Mouse (Mus musculus) retina, adult 2 months (tissue): ENCODE measurements around the gene Arhgap23.

Experiments used
- DNase-seq: peaks from one replicate; pipeline ENCODE4 v3.0.0-alpha.2; 2012; ENCODE audit warnings: low read depth, low spot score

The Arhgap23 gene

GRCm38 (mm10) chr11:97532950-97533582, 117.7 kb downstream of the Arhgap23 start:
- no peak for DNase-seq

GRCm38 (mm10) chr11:97533653-97534052, 118.3 kb downstream of the Arhgap23 start:
- no peak for DNase-seq

GRCm38 (mm10) chr11:97534442-97535307, 119.3 kb downstream of the Arhgap23 start:
- DNase-seq, result no peak

GRCm38 (mm10) chr11:97535308-97535630, 119.9 kb downstream of the Arhgap23 start:
- no peak for DNase-seq

GRCm38 (mm10) chr11:97535660-97536059, 120.3 kb downstream of the Arhgap23 start:
- DNase-seq, result no peak

- DNase-seq, result no peak
Observed at GRCm38 (mm10) chr11:97536083-97536747, 120.9 kb downstream of the Arhgap23 start.

- DNase-seq, result no peak
Observed at GRCm38 (mm10) chr11:97536835-97537579, 121.7 kb downstream of the Arhgap23 start.

GRCm38 (mm10) chr11:97537580-97538089, 122.3 kb downstream of the Arhgap23 start:
- DNase-seq, result no peak

- DNase-seq, result no peak
Observed at GRCm38 (mm10) chr11:97539622-97540021, 124.3 kb downstream of the Arhgap23 start.

- no peak for DNase-seq
Observed at GRCm38 (mm10) chr11:97540136-97540535, 124.8 kb downstream of the Arhgap23 start.

GRCm38 (mm10) chr11:97540604-97541003, 125.3 kb downstream of the Arhgap23 start:
- DNase-seq, result no peak

GRCm38 (mm10) chr11:97542171-97543150, 127.1 kb downstream of the Arhgap23 start:
- no peak for DNase-seq

GRCm38 (mm10) chr11:97543181-97543733, 127.9 kb downstream of the Arhgap23 start:
- DNase-seq, result no peak

- no peak for DNase-seq
Observed at GRCm38 (mm10) chr11:97543883-97544282, 128.6 kb downstream of the Arhgap23 start.

GRCm38 (mm10) chr11:97545808-97546560, 130.7 kb downstream of the Arhgap23 start:
- no peak for DNase-seq

GRCm38 (mm10) chr11:97546804-97547411, 131.6 kb downstream of the Arhgap23 start:
- no peak for DNase-seq

GRCm38 (mm10) chr11:97547957-97548706, 132.8 kb downstream of the Arhgap23 start:
- DNase-seq, result no peak

GRCm38 (mm10) chr11:97548757-97549156, 133.4 kb downstream of the Arhgap23 start:
- no peak for DNase-seq
